Comparison of ENCODE assay signal across 8 mouse cellular contexts in genomic region chr10:84440181-84440540, GRCm38 (mm10). TPM values are rescaled to one million over a fixed set of nuclear protein-coding genes. Genes with fewer than 3 reads are reported as not detected.
A peak's percentile ranks its signal among the peaks of the same experiment; 100 is the strongest.
DNase-seq lines count a peak whose midpoint lies in the region; ATAC-seq and TF ChIP-seq lines count a peak whose summit lies in the region.

No protein-coding gene starts in this region.

- peak; percentile 50 for ATAC-seq in forebrain, embryonic 13.5 days
- peak; percentile 43 for ATAC-seq in liver, embryonic 16.5 days (ENCODE audit: low read depth)

- no peaks in the 10 kb centered on the region for H3K27me3 ChIP-seq in heart, adult 2 months (ENCODE audit: control insufficient read depth, insufficient read depth, low read length)
- no peaks in the 10 kb centered on the region for H3K27me3 ChIP-seq in C2C12 (ENCODE audit: control insufficient read depth, insufficient read depth, insufficient read length)
- no peaks in the 10 kb centered on the region for H3K27me3 ChIP-seq in forebrain, embryonic 13.5 days
- peaks cover 40% of the 10 kb centered on the region for H3K27me3 ChIP-seq in liver, embryonic 16.5 days (ENCODE audit: control insufficient read depth, insufficient read depth, low read depth, low read length)

- H3K79me2 ChIP-seq in heart, adult 2 months (replicated peaks; ENCODE audit: control insufficient read depth, insufficient read depth, low read length) = peaks cover 1% of the 10 kb centered on the region
- peaks cover 58% of the 10 kb centered on the region for H3K79me2 ChIP-seq in C2C12 (ENCODE audit: control insufficient read depth, insufficient read depth)

- H3ac ChIP-seq in C2C12 (ENCODE audit: control insufficient read depth, insufficient read length, low read depth) = peak overlapping the region; percentile 80

- TF ChIP-seq POLR2A in heart, adult 2 months (IDR thresholded peaks at IDR 0.05; ENCODE audit: insufficient read depth, low read depth, low read length) = no peak

- DNase-seq in heart, adult 2 months = no peak
- DNase-seq in heart, postnatal 4 days = no peak
- no peak for DNase-seq in adrenal gland, adult 18-20 months (ENCODE audit: low spot score in 2 of 2)
- DNase-seq in right cerebral cortex, adult 18-20 months = no peak
- DNase-seq in thymus, adult 18-20 months = no peak

- H3K27ac ChIP-seq in heart, adult 2 months = peak overlapping the region; percentile 100
- peak overlapping the region; percentile 95 for H3K27ac ChIP-seq in forebrain, embryonic 13.5 days
- no peak overlapping the region for H3K27ac ChIP-seq in liver, embryonic 16.5 days (ENCODE audit: low read length)

- peaks cover under 1% of the 10 kb centered on the region; the same call in 1 of the 2 replicates for H3K36me3 ChIP-seq in heart, adult 2 months (ENCODE audit: control insufficient read depth, insufficient read depth, low read length)
- peaks cover 4% of the 10 kb centered on the region for H3K36me3 ChIP-seq in C2C12 (ENCODE audit: control insufficient read depth, insufficient read depth)
- H3K36me3 ChIP-seq in forebrain, embryonic 13.5 days (ENCODE audit: poor library complexity, severe bottlenecking) = no peaks in the 10 kb centered on the region
- no peaks in the 10 kb centered on the region for H3K36me3 ChIP-seq in liver, embryonic 16.5 days (ENCODE audit: control insufficient read depth, insufficient read depth)

- peak overlapping the region; percentile 86 for H3K4me2 ChIP-seq in forebrain, embryonic 13.5 days
- peak overlapping the region; percentile 60 for H3K4me2 ChIP-seq in liver, embryonic 16.5 days (ENCODE audit: low read depth, low read length)

- no peak for TF ChIP-seq CTCF in heart, adult 2 months (IDR thresholded peaks at IDR 0.05)
- TF ChIP-seq CTCF in C2C12 (IDR thresholded peaks at IDR 0.05; ENCODE audit: control insufficient read depth, insufficient read depth, insufficient read length) = no peak

- intact Hi-C loops in heart, adult 2 months (cut with DNase I) = loop anchor here (5.0 kb wide), 1 partner anchor 503 kb away; no protein-coding TSS in a partner anchor

- H3K9ac ChIP-seq in heart, adult 2 months (ENCODE audit: low read depth, low read length) = peak overlapping the region; percentile 93
- H3K9ac ChIP-seq in forebrain, embryonic 13.5 days = peak overlapping the region; percentile 98
- H3K9ac ChIP-seq in liver, embryonic 16.5 days (ENCODE audit: low read depth, low read length) = peak overlapping the region; percentile 41; the same call in 1 of the 2 replicates

- 1% methylated on average over 32 of the region's 32 CpGs for WGBS in heart, adult 2 months
- WGBS in forebrain, embryonic 13.5 days = 0% methylated on average over 23 of the region's 32 CpGs
- under 1% methylated on average over 29 of the region's 32 CpGs for WGBS in liver, embryonic 16.5 days (ENCODE audit: insufficient replicate concordance)

- peaks cover 11% of the 10 kb centered on the region for H3K4me1 ChIP-seq in heart, adult 2 months (ENCODE audit: control insufficient read depth, insufficient read depth, low read length)
- peaks cover 64% of the 10 kb centered on the region for H3K4me1 ChIP-seq in forebrain, embryonic 13.5 days
- H3K4me1 ChIP-seq in liver, embryonic 16.5 days (ENCODE audit: control insufficient read depth, low read depth, low read length) = no peaks in the 10 kb centered on the region; the same call in 1 of the 2 replicates

- TF ChIP-seq EP300 in heart, adult 2 months (IDR thresholded peaks at IDR 0.05; ENCODE audit: insufficient read depth, low read depth, low read length) = no peak

- H3K9me3 ChIP-seq in forebrain, embryonic 13.5 days (replicated peaks) = no peaks in the 10 kb centered on the region
- no peaks in the 10 kb centered on the region for H3K9me3 ChIP-seq in liver, embryonic 16.5 days (replicated peaks; ENCODE audit: control insufficient read depth, low read length)

- peaks cover 18% of the 10 kb centered on the region for H3K79me3 ChIP-seq in C2C12 (ENCODE audit: low read depth)

- peak overlapping the region; percentile 86 for H3K4me3 ChIP-seq in heart, adult 2 months
- H3K4me3 ChIP-seq in C2C12 (ENCODE audit: insufficient read depth, poor library complexity, severe bottlenecking) = peak overlapping the region; percentile 78
- peak overlapping the region; percentile 80 for H3K4me3 ChIP-seq in forebrain, embryonic 13.5 days
- H3K4me3 ChIP-seq in liver, embryonic 16.5 days (ENCODE audit: low read depth, low read length) = peak overlapping the region; percentile 64

TF ChIP-seq in C2C12, 6 proteins besides CTCF, POLR2A, EP300 and RAD21:
- no peak for TF ChIP-seq USF1 (IDR thresholded peaks at IDR 0.05; ENCODE audit: low read depth)
- no peak for TF ChIP-seq MYOD1 (IDR thresholded peaks at IDR 0.05; ENCODE audit: control insufficient read depth, insufficient read length, low read depth)
- no peak for TF ChIP-seq FOSL1 (IDR thresholded peaks at IDR 0.05; ENCODE audit: insufficient read depth, low read length, poor library complexity, severe bottlenecking)
- no peak for TF ChIP-seq MYOG (IDR thresholded peaks at IDR 0.05; ENCODE audit: control insufficient read depth, extremely low read depth, insufficient read length)
- TF ChIP-seq MAX (IDR thresholded peaks at IDR 0.05) = no peak
- TF ChIP-seq CEBPB (IDR thresholded peaks at IDR 0.05; ENCODE audit: low read depth) = no peak

RNA-seq across cellular contexts. Expression of gene Nuak1, which starts 0.2 kb away (rescaled TPM):
- 10 to 100 TPM; 27.0 to 29.0 TPM for total RNA-seq in heart, adult 2 months (2021)
- polyA plus RNA-seq in heart, adult 2 months (2012; rRNA removed) = 15.3 and 32.0 TPM in 2 replicates
- total RNA-seq in heart, postnatal 4 days (2021) = 10 to 100 TPM; 39.5 to 45.8 TPM
- polyA plus RNA-seq in C2C12 (2012; fragmentation: generic; extraction: Trizol) = 15.2 TPM
- 5.3 and 7.4 TPM in 2 replicates for polyA plus RNA-seq in forebrain, embryonic 13.5 days (2015; fragmentation: Nextera tagmentation; extraction: Ambion mirVana)
- polyA plus RNA-seq in liver, embryonic 16.5 days (2015; fragmentation: Nextera tagmentation; extraction: Ambion mirVana) = 0.13 and 0.14 TPM in 2 replicates
- 1 to 10 TPM; 5.4 to 6.8 TPM for total RNA-seq in adrenal gland, adult 18-20 months (2021)

Comparison
In these comparisons a context has a peak if more than half of its experiments do, and no peak if none do; other contexts are left out.
1. H3K9ac ChIP-seq: peak in every context shown above with its lines; median percentile 98 in forebrain, embryonic 13.5 days; 93 in heart, adult 2 months; 41 in liver, embryonic 16.5 days.